Mouse (Mus musculus): ENCODE measurements around the gene Zfp367. TPM values are rescaled to one million over a fixed set of nuclear protein-coding genes. Genes with fewer than 3 reads are reported as not detected.
A peak's percentile ranks its signal among the peaks of the same experiment; 100 is the strongest.

Gene Zfp367
- total RNA-seq (2021), result 10 to 100 TPM; 19.4 to 20.3 TPM
- long read RNA-seq, experiment 1, transcript Zfp367-204 (5 exons, 641 nt), result major isoform, 14 of 25 reads
- long read RNA-seq, experiment 1, transcript Zfp367-201 (5 exons, 3,532 nt), result minor isoform, 5 of 25 reads
- long read RNA-seq, experiment 1, partial matches to known transcripts, result 2 of 25 reads
- long read RNA-seq, experiment 1, other reads (novel, unspliced or antisense), result 3 of 25 reads
- long read RNA-seq, experiment 2, transcript Zfp367-204 (5 exons, 641 nt), result major isoform, 13 of 29 reads
- long read RNA-seq, experiment 2, transcript Zfp367-201 (5 exons, 3,532 nt), result minor isoform, 6 of 29 reads
- long read RNA-seq, experiment 2, partial matches to known transcripts, result 1 of 29 reads
- long read RNA-seq, experiment 2, other reads (novel, unspliced or antisense), result 7 of 29 reads

GRCm38 (mm10) chr13:64153083-64153682 is at the start of gene Zfp367:
Zfp367 (minus strand) TSS chr13:64153202.
- intact Hi-C loops (cut with DNase I), result loop anchor here (10.0 kb wide), 1 partner anchor 1092 kb away; no protein-coding TSS in a partner anchor
- DNase-seq, result peak; percentile 96 to 97

- DNase-seq, result no peak
- intact Hi-C loops (cut with DNase I), result no loop called here
These were observed 47.9 kb upstream of the Zfp367 start for GRCm38 (mm10) chr13:64200911-64201310.

GRCm38 (mm10) chr13:64198310-64198709 is 45.3 kb upstream of the Zfp367 start:
- intact Hi-C loops (cut with DNase I), result no loop called here
- no peak for DNase-seq

GRCm38 (mm10) chr13:64197899-64198298 is 44.9 kb upstream of the Zfp367 start:
- intact Hi-C loops (cut with DNase I), result no loop called here
- DNase-seq, result no peak

GRCm38 (mm10) chr13:64187065-64187464 is 34.1 kb upstream of the Zfp367 start:
- no peak for DNase-seq
- intact Hi-C loops (cut with DNase I), result loop anchor here (10.0 kb wide), 1 partner anchor 248 kb away; the partner anchor contains the start of gene Cdk20

GRCm38 (mm10) chr13:64186516-64186915 is 33.5 kb upstream of the Zfp367 start:
- intact Hi-C loops (cut with DNase I), result loop anchor here (10.0 kb wide), 1 partner anchor 248 kb away; the partner anchor contains the start of gene Cdk20

GRCm38 (mm10) chr13:64185586-64185985 is 32.6 kb upstream of the Zfp367 start:
- DNase-seq, result no peak
- intact Hi-C loops (cut with DNase I), result loop anchor here (10.0 kb wide), 1 partner anchor 249 kb away; the partner anchor contains the start of gene Cdk20

More at GRCm38 (mm10) chr13:64186516-64186915, 33.5 kb upstream of the Zfp367 start:
- no peak for DNase-seq

GRCm38 (mm10) chr13:64185176-64185575 is 32.2 kb upstream of the Zfp367 start:
- DNase-seq, result no peak
- intact Hi-C loops (cut with DNase I), result loop anchor here (10.0 kb wide), 1 partner anchor 250 kb away; the partner anchor contains the start of gene Cdk20

GRCm38 (mm10) chr13:64184361-64184760 is 31.4 kb upstream of the Zfp367 start:
- intact Hi-C loops (cut with DNase I), result loop anchor here (5.0 to 10.0 kb wide), 2 partner anchors 123 to 250 kb away; partner anchors contain the start of gene Cdk20

GRCm38 (mm10) chr13:64183583-64183982 is 30.6 kb upstream of the Zfp367 start:
- intact Hi-C loops (cut with DNase I), result loop anchor here (5.0 to 10.0 kb wide), 2 partner anchors 124 to 251 kb away; partner anchors contain the start of gene Cdk20
- DNase-seq, result no peak

More at GRCm38 (mm10) chr13:64184361-64184760, 31.4 kb upstream of the Zfp367 start:
- no peak for DNase-seq

GRCm38 (mm10) chr13:64182091-64182490 is 29.1 kb upstream of the Zfp367 start:
- intact Hi-C loops (cut with DNase I), result loop anchor here (5.0 to 10.0 kb wide), 2 partner anchors 125 to 253 kb away; partner anchors contain the start of gene Cdk20

GRCm38 (mm10) chr13:64180888-64181287 is 27.9 kb upstream of the Zfp367 start:
- intact Hi-C loops (cut with DNase I), result loop anchor here (5.0 to 10.0 kb wide), 2 partner anchors 126 to 254 kb away; partner anchors contain the start of gene Cdk20
- peak; percentile 46 to 76 for DNase-seq

More at GRCm38 (mm10) chr13:64182091-64182490, 29.1 kb upstream of the Zfp367 start:
- no peak for DNase-seq

- intact Hi-C loops (cut with DNase I), result loop anchor here (5.0 to 10.0 kb wide), 2 partner anchors 127 to 255 kb away; partner anchors contain the start of gene Cdk20
- no peak for DNase-seq
These were observed 27.3 kb upstream of the Zfp367 start for GRCm38 (mm10) chr13:64180300-64180699.

- DNase-seq, result no peak
- intact Hi-C loops (cut with DNase I), result no loop called here
These were observed 26.0 kb upstream of the Zfp367 start for GRCm38 (mm10) chr13:64178746-64179652.

GRCm38 (mm10) chr13:64178000-64178399 is 25.0 kb upstream of the Zfp367 start:
- intact Hi-C loops (cut with DNase I), result no loop called here
- DNase-seq, result no peak

GRCm38 (mm10) chr13:64169746-64170145 is 16.7 kb upstream of the Zfp367 start:
- DNase-seq, result no peak
- intact Hi-C loops (cut with DNase I), result no loop called here

- intact Hi-C loops (cut with DNase I), result loop anchor here (5.0 kb wide), 2 partner anchors 149 to 731 kb away; partner anchors contain the start of gene Aaed1
- DNase-seq, result no peak
These were observed 10.2 kb upstream of the Zfp367 start for GRCm38 (mm10) chr13:64163147-64163715.

GRCm38 (mm10) chr13:64162626-64163025 is 9.6 kb upstream of the Zfp367 start:
- peak; percentile 8 to 21 for DNase-seq
- intact Hi-C loops (cut with DNase I), result loop anchor here (5.0 kb wide), 2 partner anchors 150 to 730 kb away; partner anchors contain the start of gene Aaed1

All from heart, postnatal 14 days (tissue).